Comparison of ENCODE assay signal across 8 mouse cellular contexts in the genomic region with DNA sequence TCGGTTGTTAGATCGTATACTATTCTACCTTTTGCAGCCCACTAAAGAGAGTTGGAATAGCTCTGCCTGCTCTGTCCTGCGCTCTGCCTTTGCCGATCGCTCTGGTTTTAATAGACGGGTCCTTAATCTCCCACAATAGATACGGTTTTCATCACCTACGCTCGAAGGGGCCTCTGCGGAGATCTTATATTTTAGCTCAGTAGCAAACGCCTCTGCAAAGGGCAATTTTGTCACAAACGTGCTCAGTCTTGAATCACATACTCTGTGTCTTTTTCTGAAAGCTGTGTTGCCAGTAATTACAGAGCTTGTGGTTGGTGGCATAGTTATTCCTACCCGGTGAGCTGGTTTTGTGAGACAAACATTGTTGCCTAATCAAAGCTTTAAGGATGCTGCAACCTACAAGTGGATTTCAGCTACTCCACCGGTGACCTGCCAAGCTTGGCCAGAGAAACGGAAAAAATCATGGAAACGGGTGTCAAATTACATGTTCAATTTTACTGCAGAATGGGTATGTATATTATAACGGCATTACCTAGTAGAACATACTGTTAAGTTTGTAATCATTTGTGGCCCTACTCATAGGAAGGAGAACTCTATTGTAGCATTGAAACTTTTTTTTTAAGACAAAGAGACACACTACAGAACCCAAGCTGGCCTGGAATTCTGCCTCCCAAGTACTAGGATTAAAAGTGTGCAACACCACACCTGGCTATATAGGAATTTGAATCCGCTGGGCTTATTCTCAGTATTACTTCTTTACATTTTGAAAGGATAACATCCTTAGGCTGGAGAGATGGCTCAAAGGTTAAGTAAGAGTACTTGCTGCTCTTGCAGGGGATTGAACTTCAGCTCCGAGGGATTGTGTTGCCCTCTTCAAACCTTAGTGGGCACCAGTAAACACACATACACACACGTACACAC. TPM values are rescaled to one million over a fixed set of nuclear protein-coding genes. Genes with fewer than 3 reads are reported as not detected.
DNase-seq lines count a peak whose midpoint lies in the region; ATAC-seq and TF ChIP-seq lines count a peak whose summit lies in the region.

No protein-coding gene starts in this region.

- H3K4me2 ChIP-seq in lung, embryonic 14.5 days, result peak overlapping the region; percentile 88
- peak overlapping the region; percentile 87 for H3K4me2 ChIP-seq in embryonic facial prominence, embryonic 14.5 days (ENCODE audit: low read depth, low read length)
- peak overlapping the region; percentile 97 for H3K4me2 ChIP-seq in intestine, postnatal 0 days (replicated peaks; ENCODE audit: low read depth)
- peak overlapping the region; percentile 93 for H3K4me2 ChIP-seq in midbrain, embryonic 16.5 days (ENCODE audit: low read length)

- WGBS in lung, embryonic 14.5 days, result 29% methylated on average over 20 of the region's 20 CpGs
- 23% methylated on average over 20 of the region's 20 CpGs for WGBS in embryonic facial prominence, embryonic 14.5 days
- 34% methylated on average over 20 of the region's 20 CpGs for WGBS in intestine, postnatal 0 days
- 35% methylated on average over 20 of the region's 20 CpGs for WGBS in midbrain, embryonic 16.5 days

- H3K4me3 ChIP-seq in lung, embryonic 14.5 days (ENCODE audit: low read depth, low read length), result peak overlapping the region; percentile 87
- peak overlapping the region; percentile 94 for H3K4me3 ChIP-seq in embryonic facial prominence, embryonic 14.5 days (ENCODE audit: low read depth, low read length)
- H3K4me3 ChIP-seq in intestine, postnatal 0 days (ENCODE audit: low read depth, low read length), result peak overlapping the region; percentile 85
- H3K4me3 ChIP-seq in midbrain, embryonic 16.5 days (ENCODE audit: low read depth, low read length), result peak overlapping the region; percentile 95

- DNase-seq in lung, embryonic 14.5 days, result peak; percentile 6
- DNase-seq in lung, postnatal 14 days, result no peak
- peak; percentile 67 for DNase-seq in embryonic facial prominence, embryonic 14.5 days (ENCODE audit: low spot score)
- no peak for DNase-seq in yolk sac, embryonic 10.5 days (ENCODE audit: low spot score)
- DNase-seq in B cell, adult 2 months, result no peak
- no peak for DNase-seq in right cerebral cortex, postnatal 36 days (ENCODE audit: low spot score in 2 of 2)

- H3K9me3 ChIP-seq in lung, embryonic 14.5 days (ENCODE audit: low read depth, low read length), result no peaks in the 10 kb centered on the region
- H3K9me3 ChIP-seq in embryonic facial prominence, embryonic 14.5 days (ENCODE audit: control insufficient read depth, low read length), result no peaks in the 10 kb centered on the region
- no peaks in the 10 kb centered on the region for H3K9me3 ChIP-seq in intestine, postnatal 0 days (ENCODE audit: control insufficient read depth)
- no peaks in the 10 kb centered on the region for H3K9me3 ChIP-seq in midbrain, embryonic 16.5 days (replicated peaks; ENCODE audit: control insufficient read depth, low read length, poor library complexity, severe bottlenecking)

- no peaks in the 10 kb centered on the region for H3K27me3 ChIP-seq in lung, embryonic 14.5 days (ENCODE audit: insufficient read depth, low read length)
- H3K27me3 ChIP-seq in embryonic facial prominence, embryonic 14.5 days (replicated peaks; ENCODE audit: control insufficient read depth, insufficient read depth, low read length), result no peaks in the 10 kb centered on the region
- H3K27me3 ChIP-seq in intestine, postnatal 0 days (replicated peaks; ENCODE audit: control insufficient read depth, insufficient read depth, low read length), result no peaks in the 10 kb centered on the region
- no peaks in the 10 kb centered on the region for H3K27me3 ChIP-seq in midbrain, embryonic 16.5 days (ENCODE audit: control insufficient read depth, insufficient read depth, low read depth, low read length)

- H3K4me1 ChIP-seq in lung, embryonic 14.5 days (ENCODE audit: insufficient read depth), result no peaks in the 10 kb centered on the region
- H3K4me1 ChIP-seq in embryonic facial prominence, embryonic 14.5 days (ENCODE audit: control insufficient read depth, insufficient read depth, low read length), result peaks cover 10% of the 10 kb centered on the region
- H3K4me1 ChIP-seq in intestine, postnatal 0 days (replicated peaks; ENCODE audit: control insufficient read depth, insufficient read depth, low read length), result no peaks in the 10 kb centered on the region
- peaks cover 10% of the 10 kb centered on the region for H3K4me1 ChIP-seq in midbrain, embryonic 16.5 days (ENCODE audit: control insufficient read depth, insufficient read depth, low read length)

- peaks cover 16% of the 10 kb centered on the region; the same call in 1 of the 2 replicates for H3K36me3 ChIP-seq in lung, embryonic 14.5 days (ENCODE audit: insufficient read depth)
- peaks cover 19% of the 10 kb centered on the region; the same call in 1 of the 2 replicates for H3K36me3 ChIP-seq in embryonic facial prominence, embryonic 14.5 days (ENCODE audit: control insufficient read depth, insufficient read depth, low read length)
- peaks cover 6% of the 10 kb centered on the region; the same call in 1 of the 2 replicates for H3K36me3 ChIP-seq in intestine, postnatal 0 days (ENCODE audit: control insufficient read depth, insufficient read depth)
- no peaks in the 10 kb centered on the region for H3K36me3 ChIP-seq in midbrain, embryonic 16.5 days (ENCODE audit: control insufficient read depth, insufficient read depth, low read length)

- no peak for ATAC-seq in lung, embryonic 14.5 days (ENCODE audit: insufficient read depth)
- ATAC-seq in embryonic facial prominence, embryonic 14.5 days (ENCODE audit: low read depth), result no peak
- ATAC-seq in intestine, postnatal 0 days, result no peak
- ATAC-seq in midbrain, embryonic 16.5 days, result no peak

- no peak overlapping the region for H3K27ac ChIP-seq in lung, embryonic 14.5 days (ENCODE audit: low read depth)
- H3K27ac ChIP-seq in embryonic facial prominence, embryonic 14.5 days (replicated peaks; ENCODE audit: low read depth, low read length), result no peak overlapping the region
- H3K27ac ChIP-seq in intestine, postnatal 0 days (ENCODE audit: low read depth, low read length), result no peak overlapping the region
- H3K27ac ChIP-seq in midbrain, embryonic 16.5 days (ENCODE audit: low read length), result no peak overlapping the region

- peak overlapping the region; percentile 16 for H3K9ac ChIP-seq in lung, embryonic 14.5 days
- H3K9ac ChIP-seq in embryonic facial prominence, embryonic 14.5 days (ENCODE audit: low read depth, low read length), result peak overlapping the region; percentile 54
- H3K9ac ChIP-seq in intestine, postnatal 0 days (ENCODE audit: low read depth, low read length), result no peak overlapping the region
- H3K9ac ChIP-seq in midbrain, embryonic 16.5 days (ENCODE audit: low read depth, low read length), result 0 out of 2 replicates have a peak overlapping the region, but pooled peaks have one; percentile 30

- no peak for TF ChIP-seq CTCF in lung, embryonic 14.5 days (IDR thresholded peaks at IDR 0.05; ENCODE audit: low read depth)
- TF ChIP-seq CTCF in intestine, postnatal 0 days (IDR thresholded peaks at IDR 0.05; ENCODE audit: low read depth), result no peak

RNA-seq across cellular contexts. Expression of gene Rexo2, which starts 1.1 kb away (rescaled TPM):
- 87.1 and 87.8 TPM in 2 replicates for polyA plus RNA-seq in lung, embryonic 14.5 days (2014; fragmentation: Nextera tagmentation; extraction: Ambion mirVana)
- 110 and 114 TPM in 2 replicates for polyA plus RNA-seq in embryonic facial prominence, embryonic 14.5 days (2014; fragmentation: Nextera tagmentation; extraction: Ambion mirVana)
- polyA plus RNA-seq in intestine, postnatal 0 days (2015; fragmentation: Nextera tagmentation; extraction: Ambion mirVana), result 70.3 and 70.6 TPM in 2 replicates
- 119 and 120 TPM in 2 replicates for polyA plus RNA-seq in midbrain, embryonic 16.5 days (2015; fragmentation: Nextera tagmentation; extraction: Ambion mirVana)

RNA-seq across cellular contexts. Expression of gene Rbm7, which starts 13.6 kb away (rescaled TPM):
- 123 and 128 TPM in 2 replicates for polyA plus RNA-seq in lung, embryonic 14.5 days (2014; fragmentation: Nextera tagmentation; extraction: Ambion mirVana)
- 107 and 109 TPM in 2 replicates for polyA plus RNA-seq in embryonic facial prominence, embryonic 14.5 days (2014; fragmentation: Nextera tagmentation; extraction: Ambion mirVana)
- 73.5 and 74.0 TPM in 2 replicates for polyA plus RNA-seq in intestine, postnatal 0 days (2015; fragmentation: Nextera tagmentation; extraction: Ambion mirVana)
- polyA plus RNA-seq in midbrain, embryonic 16.5 days (2015; fragmentation: Nextera tagmentation; extraction: Ambion mirVana), result 73.8 and 82.6 TPM in 2 replicates

RNA-seq across cellular contexts. Expression of gene Gm5617, which starts 13.8 kb away (rescaled TPM):
- polyA plus RNA-seq in lung, embryonic 14.5 days (2014; fragmentation: Nextera tagmentation; extraction: Ambion mirVana), result 21.8 and 22.9 TPM in 2 replicates
- polyA plus RNA-seq in embryonic facial prominence, embryonic 14.5 days (2014; fragmentation: Nextera tagmentation; extraction: Ambion mirVana), result 31.5 and 37.9 TPM in 2 replicates
- 72.0 and 72.3 TPM in 2 replicates for polyA plus RNA-seq in intestine, postnatal 0 days (2015; fragmentation: Nextera tagmentation; extraction: Ambion mirVana)
- 21.0 and 21.5 TPM in 2 replicates for polyA plus RNA-seq in midbrain, embryonic 16.5 days (2015; fragmentation: Nextera tagmentation; extraction: Ambion mirVana)

Comparison
In these comparisons a context has a peak if more than half of its experiments do, and no peak if none do; other contexts are left out.
1. DNase-seq: peak in lung, embryonic 14.5 days (single experiment) and embryonic facial prominence, embryonic 14.5 days (single experiment); none in lung, postnatal 14 days (single experiment), yolk sac, embryonic 10.5 days (single experiment), B cell, adult 2 months (0 of 2) and right cerebral cortex, postnatal 36 days (0 of 2).
2. Peak in every context shown above with its lines, with median percentiles within 50 percentile points of each other: H3K4me2 ChIP-seq and H3K4me3 ChIP-seq.